In genomic region chr9:57935683-57936437, GRCm38 (mm10) we compare ENCODE assay signal across 9 mouse cellular contexts. TPM values are rescaled to one million over a fixed set of nuclear protein-coding genes. Genes with fewer than 3 reads are reported as not detected.
DNase-seq lines count a peak whose midpoint lies in the region; ATAC-seq and TF ChIP-seq lines count a peak whose summit lies in the region.
"Had no signal": no experiment of that assay in that cellular context is flagged by ENCODE, and none has a peak within 500 bp of the region (broad histone marks: within the 10 kb centered on the region; RNA-seq: fewer than 3 reads in every experiment).

No protein-coding gene starts in this region.

- no peaks in the 10 kb centered on the region for H3K9me3 ChIP-seq in heart, embryonic 10.5 days
- H3K9me3 ChIP-seq in intestine, embryonic 15.5 days = no peaks in the 10 kb centered on the region
- H3K9me3 ChIP-seq: megakaryocyte, embryonic 14.5 days had no signal

- no peak overlapping the region for H3K4me3 ChIP-seq in heart, adult 2 months
- H3K4me3 ChIP-seq in heart, embryonic 10.5 days = no peak overlapping the region
- no peak overlapping the region for H3K4me3 ChIP-seq in embryonic fibroblast, embryonic 13.5 days (ENCODE audit: insufficient read depth, low read length)
- no peak overlapping the region for H3K4me3 ChIP-seq in intestine, embryonic 15.5 days (replicated peaks)
- H3K4me3 ChIP-seq in olfactory bulb, adult 2 months (ENCODE audit: insufficient read depth, low read depth, low read length) = no peak overlapping the region
- H3K4me3 ChIP-seq: megakaryocyte, embryonic 14.5 days had no signal

- TF ChIP-seq POLR2A in heart, adult 2 months (IDR thresholded peaks at IDR 0.05; ENCODE audit: insufficient read depth, low read depth, low read length) = no peak
- no peak for TF ChIP-seq POLR2A in embryonic fibroblast, embryonic 13.5 days (IDR thresholded peaks at IDR 0.05; ENCODE audit: low read depth, low read length)
- no peak for TF ChIP-seq POLR2A in olfactory bulb, adult 2 months (IDR thresholded peaks at IDR 0.05; ENCODE audit: insufficient read depth, low read depth, low read length)

- H3K27ac ChIP-seq in heart, adult 2 months = no peak overlapping the region
- H3K27ac ChIP-seq in heart, embryonic 10.5 days = no peak overlapping the region
- no peak overlapping the region for H3K27ac ChIP-seq in embryonic fibroblast, embryonic 13.5 days (ENCODE audit: insufficient read depth, low read length)
- H3K27ac ChIP-seq in intestine, embryonic 15.5 days = no peak overlapping the region
- no peak overlapping the region for H3K27ac ChIP-seq in olfactory bulb, adult 2 months (ENCODE audit: insufficient read depth, low read depth, low read length)

- TF ChIP-seq CTCF in heart, adult 2 months (IDR thresholded peaks at IDR 0.05) = no peak; the same call in 1 of the 2 replicates
- TF ChIP-seq CTCF in embryonic fibroblast, embryonic 13.5 days (IDR thresholded peaks at IDR 0.05; ENCODE audit: borderline replicate concordance, insufficient read depth, low read length) = peak; percentile 90
- TF ChIP-seq CTCF in olfactory bulb, adult 2 months (IDR thresholded peaks at IDR 0.05; ENCODE audit: insufficient read depth, low read depth, low read length) = peak; percentile 37; the same call in 1 of the 2 replicates

- no peaks in the 10 kb centered on the region for H3K4me1 ChIP-seq in heart, adult 2 months (ENCODE audit: control insufficient read depth, insufficient read depth, low read length)
- peaks cover 17% of the 10 kb centered on the region for H3K4me1 ChIP-seq in heart, embryonic 10.5 days
- peaks cover 10% of the 10 kb centered on the region for H3K4me1 ChIP-seq in embryonic fibroblast, embryonic 13.5 days (ENCODE audit: control insufficient read depth, insufficient read depth, low read length)
- peaks cover 11% of the 10 kb centered on the region for H3K4me1 ChIP-seq in intestine, embryonic 15.5 days (replicated peaks)
- peaks cover 15% of the 10 kb centered on the region for H3K4me1 ChIP-seq in olfactory bulb, adult 2 months (ENCODE audit: control insufficient read depth, insufficient read depth, low read length)

- H3K79me2 ChIP-seq in heart, adult 2 months (replicated peaks; ENCODE audit: control insufficient read depth, insufficient read depth, low read length) = no peaks in the 10 kb centered on the region

- peak; percentile 83 to 89 for DNase-seq in heart, adult 2 months
- no peak for DNase-seq in heart, embryonic 10.5 days (ENCODE audit: low spot score)
- peak; percentile 90 to 91 for DNase-seq in adrenal gland, postnatal 36 days
- DNase-seq in left cerebral cortex, postnatal 25 days (ENCODE audit: low spot score in 2 of 2) = peak; percentile 85 to 94
- DNase-seq in testis, postnatal 10 days (ENCODE audit: low spot score) = peak; percentile 95

- H3K27me3 ChIP-seq in heart, adult 2 months (ENCODE audit: control insufficient read depth, insufficient read depth, low read length) = peaks cover 1% of the 10 kb centered on the region; the same call in 1 of the 2 replicates
- peaks cover 45% of the 10 kb centered on the region for H3K27me3 ChIP-seq in heart, embryonic 10.5 days (ENCODE audit: insufficient read depth, poor library complexity, severe bottlenecking)
- peaks cover 24% of the 10 kb centered on the region for H3K27me3 ChIP-seq in intestine, embryonic 15.5 days (replicated peaks)

- peak; percentile 85 for TF ChIP-seq EP300 in heart, adult 2 months (IDR thresholded peaks at IDR 0.05; ENCODE audit: insufficient read depth, low read depth, low read length)

- H3K9ac ChIP-seq in heart, adult 2 months (ENCODE audit: low read depth, low read length) = no peak overlapping the region
- H3K9ac ChIP-seq in intestine, embryonic 15.5 days = no peak overlapping the region

- no peak overlapping the region for H3K4me2 ChIP-seq in intestine, embryonic 15.5 days (replicated peaks)

- WGBS in heart, adult 2 months = 30% methylated on average over 6 of the region's 6 CpGs
- WGBS in heart, embryonic 10.5 days = 33% methylated on average over 6 of the region's 6 CpGs
- WGBS in intestine, embryonic 15.5 days = 30% methylated on average over 6 of the region's 6 CpGs
- 26% methylated on average over 6 of the region's 6 CpGs for WGBS in olfactory bulb, adult 2 months

- no peaks in the 10 kb centered on the region for H3K36me3 ChIP-seq in heart, adult 2 months (ENCODE audit: control insufficient read depth, insufficient read depth, low read length)
- no peaks in the 10 kb centered on the region for H3K36me3 ChIP-seq in heart, embryonic 10.5 days
- H3K36me3 ChIP-seq in intestine, embryonic 15.5 days = no peaks in the 10 kb centered on the region

- peak; percentile 57 for ATAC-seq in intestine, embryonic 15.5 days

- intact Hi-C loops in heart, adult 2 months (cut with DNase I) = loop anchor here (1.0 to 5.0 kb wide), 4 partner anchors 25 to 74 kb away; partner anchors contain the start of gene Ubl7
- intact Hi-C loops in left cerebral cortex, postnatal 25 days (cut with DNase I) = loop anchor here (1.0 to 10.0 kb wide), 3 partner anchors 54 to 269 kb away; partner anchors contain the start of genes Islr and Islr2

RNA-seq across cellular contexts. Expression of gene Sema7a, which starts 4.1 kb away (rescaled TPM):
- 10 to 100 TPM; 26.7 to 31.1 TPM for total RNA-seq in heart, adult 2 months (2021)
- 29.0 and 31.3 TPM in 2 replicates for polyA plus RNA-seq in heart, adult 2 months (2012; rRNA removed)
- 0.16 TPM in 1 of 2 replicates, not detected in the other for polyA plus RNA-seq in heart, embryonic 10.5 days (2016; fragmentation: Nextera tagmentation; extraction: Ambion mirVana)
- total RNA-seq in adrenal gland, postnatal 36 days (2021) = 10 to 100 TPM in 1 of 2 experiments, 1 to 10 TPM in 1; 7.5 to 22.3 TPM
- polyA plus RNA-seq in embryonic fibroblast, embryonic 13.5 days (2011; ENCODE audit: insufficient read length, low read depth, missing spikeins) = 6.5 and 17.5 TPM in 2 replicates
- 0.58 and 0.89 TPM in 2 replicates for polyA plus RNA-seq in intestine, embryonic 15.5 days (2015; fragmentation: Nextera tagmentation; extraction: Ambion mirVana)
- 100 to 1,000 TPM; 139 to 145 TPM for total RNA-seq in left cerebral cortex, postnatal 25 days (2021)
- polyA plus RNA-seq in olfactory bulb, adult 2 months (2012; ENCODE audit: insufficient read depth, insufficient read length, low replicate concordance, missing spikeins) = not detected in 2 replicates

RNA-seq across cellular contexts. Expression of gene Ubl7, which starts 25.1 kb away (rescaled TPM):
- 10 to 100 TPM; 75.2 to 83.2 TPM for total RNA-seq in heart, adult 2 months (2021)
- 139 and 142 TPM in 2 replicates for polyA plus RNA-seq in heart, adult 2 months (2012; rRNA removed)
- 110 TPM in 2 replicates for polyA plus RNA-seq in heart, embryonic 10.5 days (2016; fragmentation: Nextera tagmentation; extraction: Ambion mirVana)
- total RNA-seq in adrenal gland, postnatal 36 days (2021) = 10 to 100 TPM; 68.5 to 87.0 TPM
- polyA plus RNA-seq in embryonic fibroblast, embryonic 13.5 days (2011; ENCODE audit: insufficient read length, low read depth, missing spikeins) = 55.2 and 56.6 TPM in 2 replicates
- polyA plus RNA-seq in intestine, embryonic 15.5 days (2015; fragmentation: Nextera tagmentation; extraction: Ambion mirVana) = 89.0 and 91.1 TPM in 2 replicates
- 100 to 1,000 TPM; 103 to 113 TPM for total RNA-seq in left cerebral cortex, postnatal 25 days (2021)
- polyA plus RNA-seq in olfactory bulb, adult 2 months (2012; ENCODE audit: insufficient read depth, insufficient read length, low replicate concordance, missing spikeins) = not detected in 2 replicates
